Mouse (Mus musculus): ENCODE measurements around the gene Sp8. TPM values are rescaled to one million over a fixed set of nuclear protein-coding genes. Genes with fewer than 3 reads are reported as not detected.

Sp8 gene
- 2.2 and 2.9 TPM in 2 replicates for polyA plus RNA-seq (2015; fragmentation: Nextera tagmentation; extraction: Ambion mirVana)

DNA sequence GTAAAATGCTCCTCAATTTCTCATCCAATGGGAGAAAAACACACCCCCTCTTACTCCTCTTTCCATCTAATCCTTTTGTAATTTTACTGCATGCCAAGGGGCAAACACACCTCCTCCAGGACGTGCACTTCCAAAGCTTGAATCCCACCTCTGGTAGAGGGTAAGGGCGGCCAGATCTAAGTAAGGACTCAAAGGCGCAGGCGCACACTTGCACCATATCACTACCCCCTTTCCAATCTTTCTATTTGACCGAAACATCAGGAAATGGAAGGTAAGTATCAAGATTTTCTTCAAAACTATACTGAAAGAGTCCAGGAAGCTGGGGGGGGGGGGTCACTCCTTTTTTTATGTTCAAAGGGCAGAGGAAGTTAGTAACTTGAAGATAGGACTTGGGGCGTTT lies at the start of gene Sp8:
TSS of gene Sp8 (plus strand) at position 109 of the 400 bp plus-strand sequence.
- Histone ChIP-seq H3K27me3 (peaks cover 88% of the 10 kb centered on the region), H3K4me3 (peak within 1 kb of the TSS; percentile 47), H3K27ac (no peak within 1 kb of the TSS), H3K4me1 (peaks cover 35% of the 10 kb centered on the region), H3K36me3 (no peaks in the 10 kb centered on the region), H3K4me2 (replicated peaks) (peak within 1 kb of the TSS; percentile 72), H3K9me3 (no peaks in the 10 kb centered on the region), H3K9ac (peak within 1 kb of the TSS; percentile 35; the same call in 1 of the 2 replicates)
- WGBS: 1% methylated on average over 6 of the region's 6 CpGs
- no peak for ATAC-seq (ENCODE audit: low FRiP score, low read depth)

DNA sequence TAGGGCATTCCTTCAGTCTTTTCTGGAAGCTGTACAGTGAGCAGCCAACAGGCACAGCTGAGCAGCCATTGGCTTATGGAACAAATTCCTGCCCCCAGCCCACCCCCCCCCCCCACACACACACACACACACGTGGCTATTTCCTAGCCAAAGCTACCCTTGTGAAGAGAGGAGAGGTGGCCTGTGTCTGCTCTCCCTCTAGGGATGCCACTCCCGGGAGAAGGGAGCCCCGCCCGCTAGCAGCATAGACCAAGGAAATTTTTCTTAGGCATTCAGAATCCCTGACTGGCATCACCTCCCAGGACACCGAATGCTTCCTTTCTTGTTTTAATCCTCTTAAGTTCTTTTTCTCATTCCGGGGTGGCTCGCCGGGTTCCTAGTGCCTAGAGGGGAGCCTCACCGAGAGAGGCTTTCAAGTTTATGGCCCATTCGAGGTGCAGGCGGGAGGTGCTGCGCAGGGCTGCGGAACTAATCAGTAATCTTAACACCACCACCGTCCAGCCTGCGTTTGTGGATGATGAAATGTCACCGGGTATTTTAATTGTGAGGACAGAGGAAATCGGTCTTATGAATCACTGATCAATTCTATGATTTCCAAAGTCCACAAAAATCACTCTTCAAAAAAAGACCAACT lies 34.7 kb upstream of the Sp8 start:
- H3K9me3 ChIP-seq: no peaks in the 10 kb centered on the region
- WGBS: 1% methylated on average over 17 of the region's 17 CpGs
- no peak overlapping the region for H3K27ac ChIP-seq
- H3K36me3 ChIP-seq: no peaks in the 10 kb centered on the region
- H3K27me3 ChIP-seq: no peaks in the 10 kb centered on the region
- ATAC-seq (ENCODE audit: low FRiP score, low read depth): peak; percentile 57; the same call in 1 of the 2 replicates
- H3K4me2 ChIP-seq (replicated peaks): peak overlapping the region; percentile 58
- 0 out of 2 replicates have a peak, but pooled peaks cover 6% of the 10 kb centered on the region for H3K4me1 ChIP-seq
- H3K4me3 ChIP-seq: peak overlapping the region; percentile 23
- H3K9ac ChIP-seq: peak overlapping the region; percentile 19; the same call in 1 of the 2 replicates

DNA sequence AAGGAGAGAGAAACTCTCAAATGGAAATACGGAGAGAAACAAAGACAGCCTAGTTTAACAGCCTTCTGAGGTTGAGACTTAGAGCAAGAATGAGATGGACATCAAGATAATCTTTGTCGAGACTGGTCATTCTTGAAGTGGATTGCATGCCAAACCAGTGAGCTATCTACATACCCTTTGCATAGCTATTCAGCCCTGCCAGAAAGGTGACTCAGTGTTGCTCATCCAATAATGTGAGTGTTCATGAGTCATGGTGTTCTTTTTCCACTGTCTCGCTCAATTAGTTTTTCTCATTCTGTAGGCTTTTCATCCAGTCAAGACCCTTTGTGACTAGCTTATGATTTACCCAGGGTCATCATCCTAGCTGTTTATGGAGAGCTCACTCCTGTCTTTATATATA lies 31.6 kb upstream of the Sp8 start:
- no peaks in the 10 kb centered on the region for H3K9me3 ChIP-seq
- 0 out of 2 replicates have a peak, but pooled peaks cover 6% of the 10 kb centered on the region for H3K4me1 ChIP-seq
- WGBS: 87% methylated on average over 3 of the region's 3 CpGs
- no peak overlapping the region for H3K4me3 ChIP-seq
- no peak overlapping the region for H3K9ac ChIP-seq
- H3K36me3 ChIP-seq: no peaks in the 10 kb centered on the region
- no peaks in the 10 kb centered on the region for H3K27me3 ChIP-seq
- H3K27ac ChIP-seq: no peak overlapping the region
- H3K4me2 ChIP-seq (replicated peaks): no peak overlapping the region
- ATAC-seq (ENCODE audit: low FRiP score, low read depth): no peak

- ATAC-seq (ENCODE audit: low FRiP score, low read depth): no peak
- H3K27me3 ChIP-seq: no peaks in the 10 kb centered on the region
- no peaks in the 10 kb centered on the region for H3K36me3 ChIP-seq
- no peaks in the 10 kb centered on the region for H3K9me3 ChIP-seq
- no peak overlapping the region for H3K27ac ChIP-seq
- no peak overlapping the region for H3K4me3 ChIP-seq
- no peak overlapping the region for H3K9ac ChIP-seq
- 0 out of 2 replicates have a peak, but pooled peaks cover 4% of the 10 kb centered on the region for H3K4me1 ChIP-seq
- no peak overlapping the region for H3K4me2 ChIP-seq (replicated peaks)
Measured at GRCm38 (mm10) chr12:118816156-118816555, 30.0 kb upstream of the Sp8 start.

DNA sequence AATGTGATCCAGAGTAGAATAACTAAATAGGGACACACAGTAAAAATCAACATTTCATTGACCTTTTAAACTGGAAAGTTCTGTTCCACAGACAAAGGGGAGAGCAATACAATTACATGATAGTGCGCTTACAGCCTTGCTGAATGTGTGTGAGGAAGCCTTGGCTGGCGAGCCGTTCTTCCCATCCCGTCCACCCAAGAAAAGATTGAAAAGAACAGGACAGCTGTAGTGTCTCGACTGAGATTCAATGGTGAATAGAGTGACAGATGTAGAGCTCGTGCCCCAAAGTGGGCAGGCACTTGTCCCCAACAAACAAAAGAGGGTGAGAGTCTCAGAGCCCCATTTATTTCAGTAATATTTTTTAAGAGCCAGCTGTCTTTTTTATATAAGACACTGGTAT lies 16.2 kb upstream of the Sp8 start:
- no peak overlapping the region for H3K4me2 ChIP-seq (replicated peaks)
- H3K9ac ChIP-seq: no peak overlapping the region
- no peaks in the 10 kb centered on the region for H3K4me1 ChIP-seq
- H3K27me3 ChIP-seq: peaks cover 5% of the 10 kb centered on the region; the same call in 1 of the 2 replicates
- H3K36me3 ChIP-seq: no peaks in the 10 kb centered on the region
- no peak overlapping the region for H3K27ac ChIP-seq
- H3K4me3 ChIP-seq: no peak overlapping the region
- H3K9me3 ChIP-seq: no peaks in the 10 kb centered on the region
- WGBS: 88% methylated on average over 6 of the region's 6 CpGs
- ATAC-seq (ENCODE audit: low FRiP score, low read depth): no peak

DNA sequence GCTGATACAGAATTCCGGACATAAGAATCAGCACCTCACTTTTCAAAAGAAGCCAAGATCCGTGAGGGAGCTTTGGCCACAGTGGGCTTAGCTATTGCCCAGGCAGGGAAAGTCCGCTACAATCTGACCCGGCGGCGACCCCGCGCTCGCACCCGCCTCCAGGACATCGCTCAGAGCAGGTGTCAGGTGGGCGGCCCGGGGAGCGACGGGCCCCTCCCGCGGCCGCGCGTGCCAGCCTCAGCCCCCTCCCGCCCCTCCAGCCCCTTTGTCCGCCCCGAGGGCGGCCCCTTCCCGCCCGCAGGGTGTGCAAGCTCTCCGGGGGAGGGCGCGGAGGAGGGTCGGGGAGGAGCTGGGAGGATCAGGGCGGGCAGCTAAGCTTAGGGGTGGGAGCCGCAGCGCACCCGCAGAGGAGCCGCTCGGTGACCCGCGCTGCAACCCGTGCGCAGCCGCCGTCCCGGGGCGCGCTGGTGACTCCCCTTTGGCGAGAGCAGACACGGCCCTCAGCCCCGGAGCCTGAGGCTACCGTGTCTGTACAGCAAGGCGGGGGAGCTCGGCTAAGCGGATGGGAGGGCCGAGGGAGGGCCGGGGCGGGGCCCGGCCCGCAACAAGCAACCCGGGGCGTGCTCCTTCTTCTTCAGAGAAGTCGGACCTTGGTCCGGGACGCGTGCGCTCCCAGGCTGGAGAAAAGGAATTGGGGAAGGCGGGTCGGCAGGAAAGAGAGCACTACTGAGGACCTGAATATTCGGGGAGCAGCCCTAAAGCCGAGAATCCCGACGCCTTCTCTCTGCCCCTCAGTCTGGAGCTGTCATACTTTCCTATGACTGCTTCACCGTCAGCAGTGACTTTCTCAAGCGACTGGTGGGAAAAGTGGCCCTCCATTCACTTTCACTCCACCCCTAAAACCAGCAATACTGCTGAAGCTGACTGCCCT lies 9.5 kb upstream of the Sp8 start:
- H3K9ac ChIP-seq: peak overlapping the region; percentile 65
- ATAC-seq (ENCODE audit: low FRiP score, low read depth): peak; percentile 82
- H3K4me1 ChIP-seq: peaks cover 12% of the 10 kb centered on the region
- H3K27me3 ChIP-seq: peaks cover 67% of the 10 kb centered on the region
- H3K27ac ChIP-seq: no peak overlapping the region
- no peaks in the 10 kb centered on the region for H3K9me3 ChIP-seq
- peak overlapping the region; percentile 58 for H3K4me3 ChIP-seq
- H3K36me3 ChIP-seq: no peaks in the 10 kb centered on the region
- WGBS: under 1% methylated on average over 71 of the region's 72 CpGs
- peak overlapping the region; percentile 95 for H3K4me2 ChIP-seq (replicated peaks)

DNA sequence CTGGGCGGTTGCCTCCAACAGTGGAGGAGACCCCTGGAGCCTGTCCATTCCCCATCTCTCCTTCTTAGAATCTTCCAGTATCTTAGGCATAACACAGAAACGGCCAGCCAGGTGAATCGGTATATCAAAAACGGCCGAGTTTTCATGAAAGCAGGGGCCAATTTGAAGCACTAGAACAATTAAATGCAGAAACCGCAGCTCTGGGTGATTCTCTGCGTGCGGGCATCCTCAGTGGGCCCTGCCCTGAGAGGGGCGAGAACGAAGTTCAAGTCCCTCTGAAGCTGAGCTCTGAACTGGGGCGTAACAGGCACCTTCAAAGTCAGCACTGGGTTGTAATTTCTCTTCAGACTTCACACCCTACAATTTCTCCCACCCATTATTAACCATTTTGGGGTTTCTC lies 8.8 kb upstream of the Sp8 start:
- H3K36me3 ChIP-seq: no peaks in the 10 kb centered on the region
- H3K4me2 ChIP-seq (replicated peaks): peak overlapping the region; percentile 95
- H3K4me1 ChIP-seq: peaks cover 12% of the 10 kb centered on the region
- WGBS: 3% methylated on average over 11 of the region's 11 CpGs
- H3K27me3 ChIP-seq: peaks cover 67% of the 10 kb centered on the region
- peak overlapping the region; percentile 58 for H3K4me3 ChIP-seq
- ATAC-seq (ENCODE audit: low FRiP score, low read depth): no peak
- H3K9me3 ChIP-seq: no peaks in the 10 kb centered on the region
- no peak overlapping the region for H3K9ac ChIP-seq
- H3K27ac ChIP-seq: no peak overlapping the region

DNA sequence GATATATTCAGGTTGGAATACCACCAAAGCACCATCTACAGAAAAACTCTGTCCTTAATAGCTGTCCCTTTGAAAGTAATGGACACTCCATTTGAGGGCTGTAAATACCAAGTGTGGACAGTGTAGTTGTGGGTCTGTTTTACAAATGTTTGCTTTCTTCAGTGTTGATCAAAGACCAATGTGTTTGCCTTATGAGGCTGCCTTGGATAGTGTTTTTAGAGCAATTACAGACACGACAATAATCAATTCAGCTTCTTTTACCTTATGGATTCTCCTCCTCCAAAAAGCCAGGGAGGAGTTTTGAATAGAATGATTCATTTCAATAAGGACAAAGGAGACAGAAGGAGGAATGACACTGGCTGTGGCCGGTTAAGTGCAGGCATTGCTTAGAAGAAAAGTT lies 7.9 kb upstream of the Sp8 start:
- Histone ChIP-seq H3K9ac (no peak overlapping the region), H3K4me1 (peaks cover 19% of the 10 kb centered on the region), H3K4me2 (replicated peaks) (no peak overlapping the region), H3K36me3 (no peaks in the 10 kb centered on the region), H3K9me3 (no peaks in the 10 kb centered on the region), H3K27me3 (peaks cover 72% of the 10 kb centered on the region), H3K4me3 (no peak overlapping the region), H3K27ac (no peak overlapping the region)
- 5% methylated on average over 2 of the region's 2 CpGs for WGBS
- ATAC-seq (ENCODE audit: low FRiP score, low read depth): no peak

DNA sequence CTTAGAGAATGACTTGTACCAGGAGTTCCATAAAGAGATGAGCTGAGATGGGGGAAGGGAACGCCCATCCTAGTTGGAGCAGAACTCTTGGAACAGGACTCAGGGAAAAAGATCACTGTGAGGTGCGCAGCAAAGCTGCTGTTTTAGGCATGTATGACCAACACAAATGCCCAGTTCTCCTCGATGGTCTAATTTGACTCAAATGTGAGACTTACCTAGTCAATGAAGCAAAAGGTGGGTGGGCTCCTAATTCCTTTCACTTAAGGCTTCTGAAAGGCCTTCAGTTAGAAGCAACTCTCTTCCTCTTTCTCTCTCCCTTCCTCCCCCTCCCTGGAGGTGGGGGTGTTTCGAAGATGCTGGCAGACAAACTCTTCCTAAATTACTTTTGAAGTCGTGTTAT lies 6.7 kb upstream of the Sp8 start:
- no peaks in the 10 kb centered on the region for H3K36me3 ChIP-seq
- H3K4me2 ChIP-seq (replicated peaks): no peak overlapping the region
- WGBS: 17% methylated on average over 5 of the region's 5 CpGs

GRCm38 (mm10) chr12:118840301-118840700 lies 5.8 kb upstream of the Sp8 start:
- Histone ChIP-seq H3K27me3 (peaks cover 88% of the 10 kb centered on the region), H3K9me3 (no peaks in the 10 kb centered on the region), H3K4me2 (replicated peaks) (0 out of 2 replicates have a peak overlapping the region, but pooled peaks have one; percentile 14), H3K27ac (no peak overlapping the region), H3K9ac (no peak overlapping the region), H3K36me3 (no peaks in the 10 kb centered on the region), H3K4me3 (no peak overlapping the region), H3K4me1 (peaks cover 19% of the 10 kb centered on the region)
- WGBS: under 1% methylated on average over 15 of the region's 15 CpGs
- no peak for ATAC-seq (ENCODE audit: low FRiP score, low read depth)

More for the DNA sequence above, 6.7 kb upstream of the Sp8 start:
- Histone ChIP-seq H3K4me1 (peaks cover 19% of the 10 kb centered on the region), H3K4me3 (no peak overlapping the region), H3K9me3 (no peaks in the 10 kb centered on the region), H3K27ac (no peak overlapping the region), H3K9ac (no peak overlapping the region), H3K27me3 (peaks cover 84% of the 10 kb centered on the region)
- no peak for ATAC-seq (ENCODE audit: low FRiP score, low read depth)

- Histone ChIP-seq H3K4me3 (no peak overlapping the region), H3K27me3 (peaks cover 91% of the 10 kb centered on the region), H3K9me3 (no peaks in the 10 kb centered on the region), H3K36me3 (no peaks in the 10 kb centered on the region), H3K4me2 (replicated peaks) (no peak overlapping the region), H3K9ac (no peak overlapping the region), H3K4me1 (peaks cover 19% of the 10 kb centered on the region), H3K27ac (no peak overlapping the region)
- ATAC-seq (ENCODE audit: low FRiP score, low read depth): no peak
- 2% methylated on average over 11 of the region's 12 CpGs for WGBS
Measured at GRCm38 (mm10) chr12:118840861-118841260, 5.3 kb upstream of the Sp8 start.

DNA sequence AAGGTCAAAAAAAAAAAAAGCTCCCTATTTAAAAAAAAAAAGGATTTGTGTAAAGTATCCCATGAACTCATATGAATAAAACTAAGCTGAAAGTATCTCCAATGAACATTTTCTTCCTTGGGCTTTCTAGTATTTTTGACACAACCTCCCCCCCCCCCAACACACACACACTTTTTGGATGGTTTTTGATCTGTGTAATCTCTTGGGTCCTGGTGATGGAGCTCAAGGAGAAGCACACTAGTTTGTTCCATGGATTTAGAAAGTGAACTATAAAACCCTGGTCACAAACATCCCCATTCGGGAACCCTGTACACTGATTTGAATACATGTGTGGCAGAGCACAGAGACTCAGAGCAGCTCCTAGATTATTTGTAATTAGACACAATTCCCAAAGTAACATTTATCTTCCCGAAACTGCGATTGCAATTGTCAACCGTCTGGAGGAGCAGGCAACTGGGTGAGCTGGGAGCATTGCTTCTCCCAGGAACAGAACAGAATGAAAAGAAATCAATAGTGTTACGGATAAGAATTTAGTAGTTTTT lies 4.7 kb upstream of the Sp8 start:
- no peak overlapping the region for H3K4me3 ChIP-seq
- H3K9ac ChIP-seq: no peak overlapping the region
- no peak overlapping the region for H3K27ac ChIP-seq
- H3K27me3 ChIP-seq: peaks cover 91% of the 10 kb centered on the region
- H3K36me3 ChIP-seq: no peaks in the 10 kb centered on the region
- H3K4me2 ChIP-seq (replicated peaks): no peak overlapping the region
- H3K9me3 ChIP-seq: no peaks in the 10 kb centered on the region
- no peak for ATAC-seq (ENCODE audit: low FRiP score, low read depth)
- 9% methylated on average over 5 of the region's 5 CpGs for WGBS
- H3K4me1 ChIP-seq: peaks cover 16% of the 10 kb centered on the region
